Mouse (Mus musculus): Measurements from ENCODE around the gene Hmces. TPM values are rescaled to one million over a fixed set of nuclear protein-coding genes. Genes with fewer than 3 reads are reported as not detected.
"Not testable (repeated sequence)": the region's sequence is repeated elsewhere in the genome, so short reads cannot be mapped to it uniquely, and the experiment has no call there.

Gene Hmces
- polyA plus RNA-seq, 1 experiment from 2014 or later, result 56.0 TPM

GRCm38 (mm10) chr6:87937178-87937788 lies 23.5 kb downstream of the Hmces start:
- H3K9me3 ChIP-seq (replicated peaks; ENCODE audit: control insufficient read depth, low read length), result no peaks in the 10 kb centered on the region
- H3K27me3 ChIP-seq (replicated peaks; ENCODE audit: control insufficient read depth, insufficient read depth, low read length), result no peaks in the 10 kb centered on the region
- H3K4me2 ChIP-seq (ENCODE audit: low read length), result no peak overlapping the region
- no peak overlapping the region for H3K4me3 ChIP-seq (ENCODE audit: low read depth, low read length)
- H3K9ac ChIP-seq (ENCODE audit: low read length), result no peak overlapping the region
- peak overlapping the region; percentile 27 for H3K27ac ChIP-seq (ENCODE audit: low read depth, low read length)
- H3K36me3 ChIP-seq (ENCODE audit: control insufficient read depth, insufficient read depth, low read length), result peaks cover 46% of the 10 kb centered on the region
- ATAC-seq (peak; percentile 94), DNase-seq (ENCODE audit: low spot score) (peak; percentile 76)
- WGBS, result 38% methylated on average over 19 of the region's 19 CpGs
- H3K4me1 ChIP-seq (ENCODE audit: control insufficient read depth, insufficient read depth, low read length), result peaks cover 3% of the 10 kb centered on the region; the same call in 1 of the 2 replicates

DNA sequence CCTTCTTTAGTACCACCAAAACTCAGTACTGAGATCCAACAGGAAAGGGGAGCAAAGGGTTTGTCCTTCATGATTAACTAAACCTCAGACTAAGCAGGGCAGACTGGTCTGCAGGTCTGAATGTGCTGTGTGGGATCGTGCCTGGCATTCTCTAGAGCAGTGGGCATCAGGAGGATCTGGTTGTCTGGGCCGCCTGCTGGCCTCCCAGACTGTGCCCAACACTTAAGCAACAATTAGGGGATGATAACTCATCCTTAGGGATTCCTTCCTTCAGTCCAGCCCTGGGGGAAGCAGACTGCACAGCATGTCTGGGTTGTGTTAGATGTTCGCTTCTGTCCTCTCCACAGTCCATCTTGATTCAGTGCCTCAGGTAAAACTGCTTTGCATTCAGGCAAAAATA lies 25.2 kb downstream of the Hmces start:
- no peak overlapping the region for H3K9ac ChIP-seq (ENCODE audit: low read length)
- no peak overlapping the region for H3K4me3 ChIP-seq (ENCODE audit: low read depth, low read length)
- WGBS, result 90% methylated on average over 3 of the region's 3 CpGs
- DNase-seq (ENCODE audit: low spot score) (no peak), ATAC-seq (no peak)
- H3K4me2 ChIP-seq (ENCODE audit: low read length), result no peak overlapping the region
- H3K27ac ChIP-seq (ENCODE audit: low read depth, low read length), result no peak overlapping the region
- H3K4me1 ChIP-seq (ENCODE audit: control insufficient read depth, insufficient read depth, low read length), result peaks cover 3% of the 10 kb centered on the region; the same call in 1 of the 2 replicates
- H3K27me3 ChIP-seq (replicated peaks; ENCODE audit: control insufficient read depth, insufficient read depth, low read length), result no peaks in the 10 kb centered on the region
- no peaks in the 10 kb centered on the region for H3K9me3 ChIP-seq (replicated peaks; ENCODE audit: control insufficient read depth, low read length)
- H3K36me3 ChIP-seq (ENCODE audit: control insufficient read depth, insufficient read depth, low read length), result peaks cover 30% of the 10 kb centered on the region

GRCm38 (mm10) chr6:87942179-87942578 lies 28.4 kb downstream of the Hmces start:
- Histone ChIP-seq H3K4me1 (ENCODE audit: control insufficient read depth, insufficient read depth, low read length) (peaks cover 3% of the 10 kb centered on the region; the same call in 1 of the 2 replicates), H3K27me3 (replicated peaks; ENCODE audit: control insufficient read depth, insufficient read depth, low read length) (no peaks in the 10 kb centered on the region), H3K27ac (ENCODE audit: low read depth, low read length) (no peak overlapping the region), H3K4me2 (ENCODE audit: low read length) (no peak overlapping the region), H3K4me3 (ENCODE audit: low read depth, low read length) (no peak overlapping the region), H3K9ac (ENCODE audit: low read length) (no peak overlapping the region), H3K36me3 (ENCODE audit: control insufficient read depth, insufficient read depth, low read length) (0 out of 2 replicates have a peak, but pooled peaks cover 3% of the 10 kb centered on the region), H3K9me3 (replicated peaks; ENCODE audit: control insufficient read depth, low read length) (no peaks in the 10 kb centered on the region)
- DNase-seq (ENCODE audit: low spot score) (no peak), ATAC-seq (no peak)
- 86% methylated on average over 7 of the region's 7 CpGs for WGBS

GRCm38 (mm10) chr6:87962457-87962856 lies 48.7 kb downstream of the Hmces start:
- H3K36me3 ChIP-seq (ENCODE audit: control insufficient read depth, insufficient read depth, low read length); H3K4me2 ChIP-seq (ENCODE audit: low read length); DNase-seq (ENCODE audit: low spot score); H3K27ac ChIP-seq (ENCODE audit: low read depth, low read length); H3K27me3 ChIP-seq (replicated peaks; ENCODE audit: control insufficient read depth, insufficient read depth, low read length); ATAC-seq; H3K4me3 ChIP-seq (ENCODE audit: low read depth, low read length); H3K4me1 ChIP-seq (ENCODE audit: control insufficient read depth, insufficient read depth, low read length); H3K9ac ChIP-seq (ENCODE audit: low read length); H3K9me3 ChIP-seq (replicated peaks; ENCODE audit: control insufficient read depth, low read length): not testable (repeated sequence)
- WGBS, result 65% methylated on average over 4 of the region's 4 CpGs

DNA sequence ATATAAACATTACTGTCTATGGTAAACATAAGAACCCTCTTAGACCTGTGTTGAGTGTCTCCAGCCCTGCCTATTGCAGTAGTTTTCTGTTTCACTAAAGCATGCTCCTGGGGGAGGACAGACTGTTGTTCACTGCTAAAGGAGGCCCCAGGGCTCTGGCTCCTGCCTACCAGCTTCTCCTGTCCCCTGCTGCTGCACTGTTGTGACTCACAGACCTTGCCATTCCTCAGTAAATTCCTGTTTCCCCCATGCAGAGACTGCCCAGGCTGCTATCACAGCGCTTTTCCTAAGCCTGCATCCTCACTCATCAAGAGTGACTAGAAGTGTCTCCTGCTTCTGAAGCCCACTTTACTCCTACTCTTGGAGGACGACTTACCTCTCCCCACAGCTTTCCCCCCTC lies 56.3 kb downstream of the Hmces start:
- Histone ChIP-seq H3K4me2 (ENCODE audit: low read length) (no peak overlapping the region), H3K9ac (ENCODE audit: low read length) (no peak overlapping the region), H3K4me1 (ENCODE audit: control insufficient read depth, insufficient read depth, low read length) (no peaks in the 10 kb centered on the region), H3K9me3 (replicated peaks; ENCODE audit: control insufficient read depth, low read length) (no peaks in the 10 kb centered on the region), H3K27ac (ENCODE audit: low read depth, low read length) (no peak overlapping the region), H3K36me3 (ENCODE audit: control insufficient read depth, insufficient read depth, low read length) (no peaks in the 10 kb centered on the region), H3K27me3 (replicated peaks; ENCODE audit: control insufficient read depth, insufficient read depth, low read length) (no peaks in the 10 kb centered on the region), H3K4me3 (ENCODE audit: low read depth, low read length) (no peak overlapping the region)
- WGBS, result 15% methylated on average over 2 of the region's 2 CpGs
- no peak for DNase-seq (ENCODE audit: low spot score)
- no peak for ATAC-seq

DNA sequence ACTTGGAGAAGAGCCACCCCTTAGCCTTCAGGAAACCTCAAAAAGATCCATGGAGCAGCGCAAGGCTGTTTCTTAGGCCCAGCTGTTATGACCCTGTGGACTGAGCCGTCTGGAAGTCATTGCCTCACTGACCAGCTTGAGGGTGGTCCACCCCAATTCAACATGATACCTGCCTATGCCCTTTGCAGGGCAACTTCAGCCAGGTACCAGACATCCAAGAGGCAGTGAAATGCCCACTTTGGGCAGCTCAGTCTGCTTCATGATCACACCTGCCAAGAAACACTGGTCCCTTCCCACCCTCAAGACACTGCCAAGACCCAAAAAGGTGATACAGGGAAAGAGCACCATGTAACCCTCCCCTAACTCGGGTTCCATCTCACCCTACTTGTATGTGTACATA lies 66.0 kb downstream of the Hmces start:
- peak overlapping the region; percentile 67 for H3K4me2 ChIP-seq (ENCODE audit: low read length)
- H3K27me3 ChIP-seq (replicated peaks; ENCODE audit: control insufficient read depth, insufficient read depth, low read length), result no peaks in the 10 kb centered on the region
- peak overlapping the region; percentile 97 for H3K9ac ChIP-seq (ENCODE audit: low read length)
- H3K9me3 ChIP-seq (replicated peaks; ENCODE audit: control insufficient read depth, low read length), result no peaks in the 10 kb centered on the region
- peaks cover 11% of the 10 kb centered on the region for H3K36me3 ChIP-seq (ENCODE audit: control insufficient read depth, insufficient read depth, low read length)
- WGBS, result 72% methylated on average over 3 of the region's 3 CpGs
- peaks cover 17% of the 10 kb centered on the region for H3K4me1 ChIP-seq (ENCODE audit: control insufficient read depth, insufficient read depth, low read length)
- DNase-seq (ENCODE audit: low spot score), result no peak
- ATAC-seq, result peak; percentile 4
- peak overlapping the region; percentile 95 for H3K27ac ChIP-seq (ENCODE audit: low read depth, low read length)
- H3K4me3 ChIP-seq (ENCODE audit: low read depth, low read length), result peak overlapping the region; percentile 98

DNA sequence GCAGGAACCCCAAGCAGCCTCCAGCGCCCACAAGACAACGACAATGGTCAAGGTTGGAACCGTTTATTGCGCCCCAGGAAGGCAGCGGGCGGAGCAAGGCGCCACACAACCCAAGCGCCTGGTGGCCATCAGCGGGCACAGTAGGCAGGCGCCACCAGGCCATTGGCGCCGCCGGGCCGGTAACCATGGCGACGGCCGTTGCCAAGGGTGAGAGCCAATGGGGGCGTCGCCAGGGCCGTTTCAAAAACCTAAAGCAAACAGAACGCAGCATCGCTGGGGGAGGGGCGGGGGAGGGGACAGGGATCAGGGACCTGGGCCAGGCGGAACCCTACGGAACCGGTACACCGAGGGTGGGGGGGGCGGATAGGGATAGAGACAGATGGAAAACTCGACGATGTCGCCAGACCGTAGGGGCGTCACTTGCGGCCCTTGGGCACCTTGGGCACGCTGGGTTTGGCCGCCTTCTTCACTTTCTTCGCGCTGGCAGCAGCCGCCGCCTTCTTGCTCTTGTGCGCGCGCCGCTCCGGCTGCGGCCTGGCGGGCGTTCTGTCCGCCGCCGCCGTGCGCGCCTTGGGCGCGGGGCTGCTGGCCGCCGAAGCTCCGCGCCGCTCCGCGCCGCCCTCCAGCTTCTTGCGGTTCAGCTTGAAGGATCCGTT lies 66.8 kb downstream of the Hmces start:
- Histone ChIP-seq H3K36me3 (ENCODE audit: control insufficient read depth, insufficient read depth, low read length) (peaks cover 17% of the 10 kb centered on the region), H3K4me1 (ENCODE audit: control insufficient read depth, insufficient read depth, low read length) (peaks cover 17% of the 10 kb centered on the region), H3K9ac (ENCODE audit: low read length) (peak overlapping the region; percentile 97), H3K9me3 (replicated peaks; ENCODE audit: control insufficient read depth, low read length) (no peaks in the 10 kb centered on the region), H3K4me2 (ENCODE audit: low read length) (peak overlapping the region; percentile 67), H3K27me3 (replicated peaks; ENCODE audit: control insufficient read depth, insufficient read depth, low read length) (no peaks in the 10 kb centered on the region), H3K4me3 (ENCODE audit: low read depth, low read length) (peak overlapping the region; percentile 98), H3K27ac (ENCODE audit: low read depth, low read length) (peak overlapping the region; percentile 95)
- DNase-seq (ENCODE audit: low spot score) (peak; percentile 96), ATAC-seq (peak; percentile 91)
- WGBS, result under 1% methylated on average over 66 of the region's 66 CpGs

DNA sequence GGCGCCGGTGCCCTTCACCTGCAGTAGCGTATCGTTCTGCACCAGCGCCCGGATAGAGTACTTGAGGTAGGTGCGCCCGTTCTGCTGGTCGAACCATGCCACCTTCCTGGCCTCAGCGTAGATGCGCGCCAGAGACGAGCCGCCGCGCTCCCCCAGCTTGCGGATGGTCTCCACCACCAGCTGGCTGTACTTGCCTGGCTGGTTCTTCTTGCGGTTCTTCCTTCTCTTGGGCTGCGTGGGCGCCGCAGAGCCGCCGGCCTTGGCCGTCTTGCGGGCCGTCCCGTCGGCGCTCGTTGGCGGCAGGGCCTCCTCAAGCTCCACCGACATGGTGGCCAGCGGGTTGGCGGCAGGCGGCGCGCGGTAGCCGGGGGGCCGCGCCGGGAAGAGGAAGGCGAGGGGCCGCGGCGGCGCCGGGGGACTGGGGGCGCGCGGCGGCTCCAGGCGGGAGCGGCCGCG lies 67.3 kb downstream of the Hmces start:
- no peaks in the 10 kb centered on the region for H3K9me3 ChIP-seq (replicated peaks; ENCODE audit: control insufficient read depth, low read length)
- peaks cover 22% of the 10 kb centered on the region for H3K36me3 ChIP-seq (ENCODE audit: control insufficient read depth, insufficient read depth, low read length)
- peak overlapping the region; percentile 97 for H3K9ac ChIP-seq (ENCODE audit: low read length)
- peak overlapping the region; percentile 95 for H3K27ac ChIP-seq (ENCODE audit: low read depth, low read length)
- peak overlapping the region; percentile 67 for H3K4me2 ChIP-seq (ENCODE audit: low read length)
- ATAC-seq, result peak; percentile 43
- peak overlapping the region; percentile 98 for H3K4me3 ChIP-seq (ENCODE audit: low read depth, low read length)
- H3K4me1 ChIP-seq (ENCODE audit: control insufficient read depth, insufficient read depth, low read length), result peaks cover 17% of the 10 kb centered on the region
- DNase-seq (ENCODE audit: low spot score), result peak; percentile 48
- no peaks in the 10 kb centered on the region for H3K27me3 ChIP-seq (replicated peaks; ENCODE audit: control insufficient read depth, insufficient read depth, low read length)
- WGBS, result under 1% methylated on average over 51 of the region's 56 CpGs
